Mouse (Mus musculus): ENCODE results near the gene Steap2.

Steap2 gene

DNA sequence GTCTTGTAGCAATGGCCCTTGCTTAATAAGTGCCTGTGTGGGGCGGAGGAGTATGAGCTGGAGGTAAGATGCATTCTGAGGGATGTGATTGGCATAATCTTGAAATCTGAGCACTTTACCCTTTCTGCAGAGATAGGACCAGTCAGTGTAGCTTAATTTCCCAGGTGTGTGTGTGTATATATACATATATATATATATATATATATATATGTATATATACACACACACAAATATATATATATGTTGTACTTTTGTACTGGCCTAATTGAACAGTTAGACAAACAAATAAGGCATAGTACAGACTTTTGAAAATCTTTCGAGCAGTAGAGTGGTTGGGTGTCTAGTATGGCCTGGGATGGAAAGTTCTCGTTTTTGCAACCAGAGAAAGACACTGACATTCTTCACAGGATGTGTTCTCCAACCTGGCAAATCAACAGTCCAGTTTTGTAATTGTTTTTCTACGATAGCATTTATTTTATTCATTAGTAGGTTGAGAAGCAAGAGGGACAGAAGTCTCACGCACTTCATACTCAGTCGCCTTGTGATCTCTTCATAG is 29.9 kb downstream of the Steap2 start:
- DNase-seq (ENCODE audit: low read depth, low spot score), result no peak

DNA sequence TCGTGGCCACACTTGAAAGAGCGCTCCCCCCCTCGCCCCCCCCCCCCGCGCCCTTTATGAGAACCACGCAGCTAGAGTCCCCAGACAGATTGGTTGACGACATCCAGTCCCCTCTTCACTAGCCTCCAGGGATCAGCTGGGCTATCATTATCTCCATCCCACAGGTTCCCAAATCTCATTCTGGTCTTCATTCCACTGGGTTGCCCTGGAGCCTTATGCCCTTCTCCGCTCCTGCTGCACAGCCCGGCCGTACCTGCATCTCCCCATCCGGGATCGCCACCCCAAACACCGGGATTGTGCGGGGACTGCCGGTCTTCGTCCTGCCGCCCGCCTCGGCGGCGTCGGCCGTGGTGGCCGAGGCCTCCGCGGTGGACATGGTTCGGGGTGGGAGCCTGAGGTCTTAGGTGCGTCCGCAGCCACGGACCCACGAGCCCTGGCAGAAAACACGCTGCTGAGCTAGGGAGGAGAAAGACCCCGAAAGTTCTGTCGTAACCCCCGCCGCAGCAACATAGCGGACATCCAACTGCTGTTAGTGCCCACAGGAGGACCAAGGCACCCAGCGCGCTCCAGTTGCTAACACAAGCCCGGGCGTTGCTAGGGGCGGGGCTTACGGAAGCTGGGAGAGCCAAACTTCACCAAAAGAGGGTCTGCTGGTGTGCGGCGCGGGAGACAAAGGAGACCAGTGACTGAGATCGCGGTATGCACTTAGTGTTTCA is 30.6 kb downstream of the Steap2 start, which contains the start of gene Cfap69:
Gene Cfap69, minus strand, starts transcription at position 585 of the 716 bp plus-strand sequence.
- DNase-seq (ENCODE audit: low read depth, low spot score), result peak; percentile 91

- peak; percentile 32 for DNase-seq (ENCODE audit: low read depth, low spot score)
Observed at GRCm38 (mm10) chr5:5663057-5663456, 31.3 kb downstream of the Steap2 start.

GRCm38 (mm10) chr5:5658680-5659079 is 35.7 kb downstream of the Steap2 start:
- DNase-seq (ENCODE audit: low read depth, low spot score), result no peak

GRCm38 (mm10) chr5:5657932-5658331 is 36.4 kb downstream of the Steap2 start:
- no peak for DNase-seq (ENCODE audit: low read depth, low spot score)

GRCm38 (mm10) chr5:5648817-5649569 is 45.4 kb downstream of the Steap2 start:
- no peak for DNase-seq (ENCODE audit: low read depth, low spot score)

DNA sequence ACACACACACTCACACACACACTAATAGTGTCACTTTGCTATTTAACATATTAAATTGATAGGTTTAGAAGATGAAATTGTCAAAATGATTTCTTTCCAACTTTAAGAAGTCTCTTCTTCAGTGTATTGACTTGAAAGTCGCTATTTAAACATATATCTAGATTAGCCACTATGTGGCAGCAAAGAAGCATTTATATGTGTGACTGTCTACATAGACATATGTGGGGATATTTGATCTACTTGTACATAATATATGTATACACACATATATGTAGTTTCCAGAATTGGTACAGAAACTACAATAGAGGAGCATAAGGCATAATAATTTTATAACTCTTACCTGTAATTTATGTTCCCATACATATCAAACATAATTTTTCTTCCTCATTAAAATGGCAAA is 48.2 kb downstream of the Steap2 start:
- peak; percentile 31 for DNase-seq (ENCODE audit: low read depth, low spot score)

DNA sequence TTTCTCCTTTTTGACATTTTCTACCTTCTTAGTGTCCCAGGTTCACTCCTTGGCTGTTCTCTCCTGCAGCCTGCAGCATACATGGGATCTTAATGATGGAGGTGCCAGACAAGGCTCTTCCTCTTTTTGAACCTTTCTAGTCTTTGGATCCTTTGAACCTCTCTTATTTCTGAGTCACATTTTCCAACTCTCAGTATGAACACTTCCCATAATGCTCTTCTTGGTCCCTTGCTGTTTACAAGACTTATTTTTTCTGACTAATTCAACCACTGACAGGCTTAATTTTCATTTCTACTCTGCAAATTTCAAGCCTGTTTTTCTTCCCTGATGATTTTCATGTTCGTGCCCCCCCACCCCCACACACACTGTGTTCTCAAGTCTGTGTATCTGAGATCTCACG is 55.9 kb downstream of the Steap2 start:
- no peak for DNase-seq (ENCODE audit: low read depth, low spot score)

DNA sequence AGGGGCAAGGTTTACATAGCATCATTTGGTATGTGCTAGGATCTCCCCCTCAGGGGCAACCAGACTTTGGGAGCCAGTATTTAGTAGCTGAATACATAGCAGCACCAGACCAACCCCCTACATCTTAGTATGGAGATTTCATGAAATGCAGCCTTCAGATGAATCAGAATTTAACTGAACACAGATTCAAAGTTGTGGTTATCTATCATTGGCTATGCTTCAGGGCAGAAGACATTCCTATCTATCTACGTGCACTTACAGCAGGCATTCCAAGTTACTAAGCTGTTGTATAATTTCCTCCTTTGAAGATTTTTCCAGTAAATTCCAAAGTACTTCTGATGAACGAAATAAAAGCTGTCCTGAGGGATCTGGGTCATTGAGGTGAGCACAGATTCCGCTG is 68.9 kb downstream of the Steap2 start:
- DNase-seq (ENCODE audit: low read depth, low spot score), result no peak

- DNase-seq (ENCODE audit: low read depth, low spot score), result no peak
Observed at GRCm38 (mm10) chr5:5618329-5618728, 76.0 kb downstream of the Steap2 start.

Data from R1 (cell line).